Mouse (Mus musculus) embryonic facial prominence, embryonic 11.5 days (tissue): ENCODE results near the gene Tnfrsf17. TPM values are rescaled to one million over a fixed set of nuclear protein-coding genes. Genes with fewer than 3 reads are reported as not detected.

ENCODE experiments used
- ATAC-seq: fragments of 200-750 bp; cut with Nextera tagmentation; replicated peaks from 2 replicates; pipeline ENCODE4 v1.8.0; 2017; ENCODE audit warnings: low read depth; ENCODE audit not compliant: insufficient number of reproducible peaks, low FRiP score, low TSS enrichment
- DNase-seq: peaks from one replicate; pipeline ENCODE4 v3.0.0-alpha.2; 2015; ENCODE audit warnings: low spot score
- H3K27ac ChIP-seq: fragments of 300-500 bp; sonication (generic); replicated peaks from 2 replicates; pipeline ENCODE4 v1.5.1; 2014; ENCODE audit warnings: mild to moderate bottlenecking, low read depth, low read length, control low read depth
- H3K27me3 ChIP-seq: fragments of 300-500 bp; sonication (generic); 2 replicates; pipeline ENCODE4 v1.6.1; 2014; ENCODE audit warnings: mild to moderate bottlenecking, low read length, moderate library complexity, mixed read lengths; ENCODE audit not compliant: control insufficient read depth, insufficient read depth
- H3K36me3 ChIP-seq: fragments of 300-500 bp; sonication (generic); replicated peaks from 2 replicates; pipeline ENCODE4 v1.6.1; 2014; ENCODE audit warnings: low read depth, mild to moderate bottlenecking, low read length, moderate library complexity, mixed read lengths; ENCODE audit not compliant: control insufficient read depth, insufficient read depth
- H3K4me1 ChIP-seq: fragments of 300-500 bp; sonication (generic); 2 replicates; pipeline ENCODE4 v1.6.1; 2014; ENCODE audit warnings: low read length, mixed read lengths; ENCODE audit not compliant: control insufficient read depth, insufficient read depth
- H3K4me2 ChIP-seq: fragments of 300-500 bp; sonication (generic); 2 replicates; pipeline ENCODE4 v1.6.1; 2014; ENCODE audit warnings: low read depth, mild to moderate bottlenecking, control low read depth, low read length, moderate library complexity
- H3K4me3 ChIP-seq: fragments of 300-500 bp; sonication (generic); 2 replicates; pipeline ENCODE4 v1.5.1; 2014; ENCODE audit warnings: low read depth, low read length, control low read depth
- H3K9ac ChIP-seq: fragments of 300-500 bp; sonication (generic); replicated peaks from 2 replicates; pipeline ENCODE4 v1.6.1; 2014; ENCODE audit warnings: mild to moderate bottlenecking, control low read depth, low read length
- H3K9me3 ChIP-seq: fragments of 300-500 bp; sonication (generic); replicated peaks from 2 replicates; pipeline ENCODE4 v1.6.1; 2016; ENCODE audit warnings: mild to moderate bottlenecking, low read length, inconsistent platforms, mixed read lengths; ENCODE audit not compliant: control insufficient read depth
- WGBS: fragments of 180-500 bp; shearing (Covaris S2); extraction: QIAGEN DNeasy Blood & Tissue Kit; methylation state at CpG from one replicate; pipeline ENCODE4 v1.1.7; 2014; 5-methylcytosine and 5-hydroxymethylcytosine counted together
- polyA plus RNA-seq: library from polyadenylated mRNA; unstranded; fragments of >200 nt; fragmentation: Nextera tagmentation; extraction: Ambion mirVana; gene quantifications from 2 replicates; pipeline ENCODE4 v1.2.1, GENCODE M21; 2014

Tnfrsf17 gene
- polyA plus RNA-seq, 1 experiment from 2014 or later, result not detected

GRCm38 (mm10) chr16:11316748-11317147 lies 3.1 kb downstream of the Tnfrsf17 start:
- Histone ChIP-seq H3K9ac (no peak overlapping the region), H3K4me3 (no peak overlapping the region), H3K27ac (no peak overlapping the region), H3K4me1 (no peaks in the 10 kb centered on the region), H3K9me3 (no peaks in the 10 kb centered on the region), H3K4me2 (no peak overlapping the region), H3K36me3 (no peaks in the 10 kb centered on the region), H3K27me3 (no peaks in the 10 kb centered on the region)
- DNase-seq (no peak), ATAC-seq (no peak)
- 78% methylated on average over 5 of the region's 5 CpGs for WGBS

DNA sequence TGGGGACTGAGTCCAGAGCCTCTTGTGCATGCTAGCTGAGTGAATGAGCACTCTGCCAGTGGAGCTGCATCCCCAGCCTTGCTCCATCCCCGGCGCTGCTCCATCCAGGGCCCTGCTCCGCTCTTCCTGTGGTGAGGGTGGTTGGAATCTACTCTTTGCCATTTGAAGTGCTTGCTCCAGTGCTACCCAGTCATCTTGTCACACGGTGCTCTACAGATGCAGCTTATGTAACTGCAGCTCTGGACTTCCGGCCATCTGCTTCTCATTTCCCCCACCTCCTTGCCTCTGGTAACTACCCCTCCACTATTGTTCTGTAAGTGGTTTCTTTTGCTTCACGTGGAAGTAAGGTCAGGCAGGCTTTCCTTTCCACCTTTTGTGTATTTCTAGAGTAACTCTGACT lies 3.7 kb downstream of the Tnfrsf17 start:
- DNase-seq (peak; percentile 78), ATAC-seq (peak; percentile 78; the same call in 1 of the 2 replicates)
- no peak overlapping the region for H3K4me2 ChIP-seq
- no peaks in the 10 kb centered on the region for H3K9me3 ChIP-seq
- no peaks in the 10 kb centered on the region for H3K36me3 ChIP-seq
- 35% methylated on average over 6 of the region's 6 CpGs for WGBS
- no peaks in the 10 kb centered on the region for H3K27me3 ChIP-seq
- no peak overlapping the region for H3K9ac ChIP-seq
- H3K4me3 ChIP-seq, result no peak overlapping the region
- 0 out of 2 replicates have a peak overlapping the region, but pooled peaks have one; percentile 36 for H3K27ac ChIP-seq
- H3K4me1 ChIP-seq, result no peaks in the 10 kb centered on the region

DNA sequence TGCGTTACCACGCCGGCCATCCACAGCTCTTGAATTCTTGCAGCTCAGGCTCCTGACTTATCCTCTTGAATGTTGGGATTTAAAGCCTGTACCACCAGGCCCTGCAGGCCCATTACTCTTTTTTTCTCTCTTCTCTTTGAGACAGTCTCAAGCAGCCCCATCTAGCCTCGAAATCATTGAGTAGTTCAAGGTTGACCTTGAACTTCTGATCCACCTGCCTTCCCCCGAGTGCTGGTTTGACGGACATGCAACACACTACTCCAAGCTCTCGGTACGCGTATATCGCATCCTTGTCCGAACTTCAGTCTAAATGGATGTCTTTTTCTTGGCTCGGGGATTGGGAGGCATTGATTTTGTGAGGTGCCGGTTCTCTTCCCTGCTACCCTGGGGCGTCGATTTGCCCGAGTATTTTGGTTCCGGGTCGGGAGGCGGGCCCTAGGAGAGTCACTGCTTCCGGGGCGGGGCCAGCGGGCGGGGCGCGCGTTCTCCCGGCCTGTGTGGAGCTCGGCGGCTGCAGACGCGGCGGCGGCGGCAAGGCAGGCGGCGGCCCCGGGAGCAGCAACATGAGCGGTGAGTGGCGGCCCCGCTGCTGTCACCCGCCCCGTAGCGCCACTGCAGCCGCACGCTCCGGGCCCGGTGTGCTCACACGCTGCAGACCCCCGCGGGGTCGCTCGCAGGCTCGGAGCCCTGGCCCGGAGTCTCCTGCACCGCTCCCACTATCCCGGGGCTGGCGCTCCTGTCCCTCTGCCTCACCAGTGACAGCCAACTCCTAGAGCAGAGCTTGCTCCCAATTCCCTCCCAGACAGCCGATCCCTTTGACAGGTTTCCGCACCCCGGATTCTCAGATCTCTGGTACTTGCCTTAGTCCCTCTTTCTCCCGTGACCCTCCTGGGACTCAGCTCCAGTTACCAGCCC lies 9.1 kb downstream of the Tnfrsf17 start, which contains the start of gene Snx29:
Snx29 (plus strand) TSS at position 500 of the 915 bp plus-strand sequence.
- H3K36me3 ChIP-seq, result no peaks in the 10 kb centered on the region
- no peaks in the 10 kb centered on the region for H3K27me3 ChIP-seq
- H3K4me2 ChIP-seq, result peak within 1 kb of the TSS; percentile 91
- peak; percentile 97 for ATAC-seq
- peak within 1 kb of the TSS; percentile 77 for H3K9ac ChIP-seq
- H3K4me3 ChIP-seq, result peak within 1 kb of the TSS; percentile 82
- H3K27ac ChIP-seq, result peak within 1 kb of the TSS; percentile 52; the same call in 1 of the 2 replicates
- H3K9me3 ChIP-seq, result no peaks in the 10 kb centered on the region
- no peaks in the 10 kb centered on the region for H3K4me1 ChIP-seq
- DNase-seq, result peak; percentile 95
- WGBS, result 4% methylated on average over 61 of the region's 61 CpGs

GRCm38 (mm10) chr16:11323324-11324051 lies 9.9 kb downstream of the Tnfrsf17 start:
- H3K4me1 ChIP-seq, result no peaks in the 10 kb centered on the region
- ATAC-seq (0 out of 2 replicates have a peak, but pooled peaks have one; percentile 2), DNase-seq (peak; percentile 10)
- peak overlapping the region; percentile 77 for H3K9ac ChIP-seq
- 6% methylated on average over 17 of the region's 17 CpGs for WGBS
- H3K27ac ChIP-seq, result no peak overlapping the region
- H3K4me2 ChIP-seq, result peak overlapping the region; percentile 91
- peak overlapping the region; percentile 82 for H3K4me3 ChIP-seq
- no peaks in the 10 kb centered on the region for H3K9me3 ChIP-seq
- no peaks in the 10 kb centered on the region for H3K36me3 ChIP-seq
- H3K27me3 ChIP-seq, result no peaks in the 10 kb centered on the region

GRCm38 (mm10) chr16:11330081-11330800 lies 16.6 kb downstream of the Tnfrsf17 start:
- ATAC-seq (no peak), DNase-seq (no peak)
- no peaks in the 10 kb centered on the region for H3K4me1 ChIP-seq
- H3K36me3 ChIP-seq, result no peaks in the 10 kb centered on the region
- WGBS, result 74% methylated on average over 3 of the region's 3 CpGs
- no peak overlapping the region for H3K27ac ChIP-seq
- H3K4me2 ChIP-seq, result no peak overlapping the region
- H3K9ac ChIP-seq, result no peak overlapping the region
- H3K4me3 ChIP-seq, result no peak overlapping the region
- no peaks in the 10 kb centered on the region for H3K9me3 ChIP-seq
- no peaks in the 10 kb centered on the region for H3K27me3 ChIP-seq

- no peaks in the 10 kb centered on the region for H3K36me3 ChIP-seq
- no peaks in the 10 kb centered on the region for H3K4me1 ChIP-seq
- 86% methylated on average over 1 of the region's 1 CpGs for WGBS
- H3K27me3 ChIP-seq, result no peaks in the 10 kb centered on the region
- H3K4me3 ChIP-seq, result no peak overlapping the region
- DNase-seq (no peak), ATAC-seq (no peak)
- no peak overlapping the region for H3K4me2 ChIP-seq
- H3K27ac ChIP-seq, result no peak overlapping the region
- no peaks in the 10 kb centered on the region for H3K9me3 ChIP-seq
- no peak overlapping the region for H3K9ac ChIP-seq
These were observed 17.4 kb downstream of the Tnfrsf17 start for GRCm38 (mm10) chr16:11331030-11331429.

DNA sequence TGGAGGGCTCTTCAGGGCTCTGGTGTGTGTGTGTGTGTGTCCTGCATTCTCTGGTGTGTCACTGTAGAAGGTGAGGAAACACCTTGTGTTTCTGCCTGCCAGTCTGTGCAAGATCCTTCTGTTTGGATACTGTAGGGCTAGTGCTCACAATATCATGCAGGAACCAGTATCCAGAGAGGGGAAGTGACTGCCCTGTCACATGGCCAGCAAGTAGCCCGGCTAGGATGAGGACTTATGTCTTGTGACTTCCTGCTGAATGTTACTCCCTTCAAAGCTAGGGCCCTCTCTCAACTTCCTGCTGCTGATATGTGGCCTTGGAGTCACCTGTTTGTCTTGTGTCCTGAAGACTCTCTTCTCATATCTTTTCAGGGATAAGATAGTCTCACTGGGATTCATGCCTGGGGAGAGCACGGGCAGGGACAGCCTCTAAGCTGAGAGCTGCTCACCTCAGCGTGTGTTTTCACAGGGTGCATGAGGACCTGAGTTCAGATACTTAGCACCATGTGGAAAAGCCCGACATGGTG lies 29.7 kb downstream of the Tnfrsf17 start:
- Histone ChIP-seq H3K36me3 (no peaks in the 10 kb centered on the region), H3K4me1 (no peaks in the 10 kb centered on the region), H3K27me3 (no peaks in the 10 kb centered on the region), H3K4me2 (no peak overlapping the region), H3K27ac (no peak overlapping the region), H3K9ac (no peak overlapping the region), H3K4me3 (no peak overlapping the region), H3K9me3 (no peaks in the 10 kb centered on the region)
- WGBS, result 83% methylated on average over 4 of the region's 4 CpGs
- DNase-seq (no peak), ATAC-seq (no peak)
